Mouse (Mus musculus) frontal cortex, postnatal 10 days (tissue): ENCODE measurements at regions not wholly inside any gene's neighbourhood (a gene's known extent, or its start where the extent isn't known, plus 50 kb on each side); places are given as distances from the start of the nearest gene placed in this dataset.

Experiments
- DNase-seq, 2 experiments: peaks; one replicate each; pipeline ENCODE4 v3.0.0; 2022; ENCODE audit warnings: low spot score in 2 of 2, mixed read lengths in 1 of 2

GRCm38 (mm10) chr1:71946911-71947310 is 265.2 kb downstream of the Mreg start:
- no peak for DNase-seq

GRCm38 (mm10) chr1:71945070-71945469 is 267.0 kb downstream of the Mreg start:
- no peak for DNase-seq

DNA sequence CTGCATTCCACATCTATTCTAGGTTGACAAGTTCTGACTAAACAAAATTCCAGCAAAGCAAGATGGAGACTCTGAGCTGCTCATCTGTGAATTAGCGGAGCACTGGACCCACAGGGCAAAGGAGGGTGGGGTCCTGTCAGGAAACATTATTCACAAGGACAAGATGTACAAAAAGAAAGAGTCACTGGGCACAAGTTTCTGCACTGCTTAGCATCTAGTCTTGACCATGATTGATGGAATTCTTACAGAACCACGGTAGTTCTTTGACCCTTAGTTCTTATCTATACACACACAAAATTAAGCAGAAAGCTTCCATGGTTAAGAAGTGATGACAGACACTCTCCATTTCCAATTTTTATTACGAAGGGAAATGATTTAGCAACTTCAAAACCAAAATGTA is 267.6 kb downstream of the Mreg start:
- no peak for DNase-seq

DNA sequence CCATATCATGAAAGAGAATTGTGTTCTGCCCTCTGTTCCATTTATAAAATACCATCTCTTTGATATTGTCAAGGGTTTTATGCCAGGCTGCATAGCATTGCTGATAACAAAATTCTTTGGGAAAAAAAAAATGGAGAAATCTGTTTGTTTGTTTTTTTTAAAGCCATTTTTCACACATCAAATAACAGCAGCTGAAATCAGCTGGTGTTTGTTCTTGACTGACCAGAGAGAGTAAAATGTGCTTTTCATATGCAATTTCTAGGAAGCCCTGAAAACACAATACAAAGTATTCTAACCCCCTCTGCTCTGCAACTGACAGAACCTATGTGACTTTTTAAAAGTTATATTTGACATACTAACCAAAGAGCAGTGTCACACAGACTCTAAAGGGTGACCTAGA is 270.0 kb downstream of the Mreg start:
- no peak for DNase-seq

GRCm38 (mm10) chr1:71941688-71942087 is 270.4 kb downstream of the Mreg start:
- no peak for DNase-seq

GRCm38 (mm10) chr1:71940900-71941299 is 271.2 kb downstream of the Mreg start:
- no peak for DNase-seq

DNA sequence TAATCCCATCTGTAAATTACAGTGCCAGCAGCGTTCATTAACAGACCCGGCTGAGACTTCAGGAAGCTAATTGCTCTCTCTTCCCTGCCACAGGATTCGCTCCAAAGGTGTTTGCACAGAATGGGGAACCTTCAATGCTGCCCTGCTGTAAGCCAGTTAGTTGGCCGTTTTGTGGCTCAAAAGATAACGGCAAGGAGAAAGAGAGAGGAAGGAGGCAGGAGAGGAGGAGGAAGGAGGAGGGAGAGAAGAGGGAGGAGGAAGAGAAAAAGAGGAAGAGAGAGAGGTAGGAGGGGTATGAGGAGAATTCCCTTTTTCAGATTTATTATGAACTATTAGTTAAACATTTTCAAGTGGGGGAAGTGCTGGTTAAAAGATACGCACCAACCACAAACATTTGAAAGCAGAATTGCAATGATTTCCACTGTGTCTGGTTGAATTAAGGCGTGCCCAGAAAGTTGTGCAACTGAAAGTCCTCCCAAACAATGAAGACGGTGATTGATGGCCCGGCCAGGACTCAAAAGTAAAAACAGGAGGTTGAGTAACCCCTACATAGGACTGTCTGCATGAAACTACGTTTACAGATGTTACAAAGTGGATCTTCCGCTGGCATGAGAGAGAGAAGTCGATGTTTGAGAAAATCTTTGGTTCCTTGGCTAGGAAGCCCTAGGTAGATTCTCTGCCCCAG is 273.6 kb downstream of the Mreg start:
- no peak for DNase-seq

- no peak for DNase-seq
Observed at GRCm38 (mm10) chr1:71937922-71938321, 274.2 kb downstream of the Mreg start.

DNA sequence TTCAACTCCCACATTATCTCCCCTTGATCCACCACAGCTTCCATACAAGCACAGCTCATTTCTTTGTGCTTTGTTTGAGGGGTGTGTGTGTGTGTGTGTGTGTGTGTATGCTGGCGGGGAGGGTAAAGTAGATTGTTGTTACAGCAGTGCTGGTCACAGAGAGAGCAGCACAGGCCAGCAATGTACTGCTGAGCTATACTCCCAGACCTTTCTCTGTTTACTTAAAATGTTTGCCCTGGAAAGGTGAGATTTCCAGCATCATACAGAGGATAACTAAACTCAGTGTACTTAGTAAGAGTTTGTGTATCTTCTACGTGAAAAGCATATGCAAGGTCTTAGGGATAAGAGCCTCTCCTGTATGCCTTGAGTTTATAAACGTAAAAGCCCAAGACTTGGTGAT is 274.9 kb downstream of the Mreg start:
- DNase-seq: no peak

- no peak for DNase-seq
Observed at GRCm38 (mm10) chr1:71936501-71937129, 275.5 kb downstream of the Mreg start.

DNA sequence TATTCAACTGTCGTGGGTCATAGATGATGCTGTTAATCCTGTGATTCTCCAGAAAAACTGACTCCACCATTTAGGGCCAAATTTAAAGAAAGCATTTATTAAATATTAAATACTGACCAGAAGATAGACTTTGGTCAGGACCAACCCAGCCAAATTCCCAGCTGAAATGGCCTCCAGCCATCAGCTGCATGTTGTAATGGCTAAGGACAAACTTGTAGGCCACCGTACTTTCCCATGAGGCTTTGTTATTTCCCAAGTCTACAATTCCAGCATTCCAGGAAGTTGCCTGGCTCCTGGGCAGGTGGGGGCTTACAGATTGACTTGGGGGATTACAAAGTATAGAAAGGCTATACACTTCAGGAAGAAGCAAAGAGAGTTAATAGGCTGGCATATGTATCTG is 272.5 kb upstream of the Fn1 start:
- DNase-seq: no peak

DNA sequence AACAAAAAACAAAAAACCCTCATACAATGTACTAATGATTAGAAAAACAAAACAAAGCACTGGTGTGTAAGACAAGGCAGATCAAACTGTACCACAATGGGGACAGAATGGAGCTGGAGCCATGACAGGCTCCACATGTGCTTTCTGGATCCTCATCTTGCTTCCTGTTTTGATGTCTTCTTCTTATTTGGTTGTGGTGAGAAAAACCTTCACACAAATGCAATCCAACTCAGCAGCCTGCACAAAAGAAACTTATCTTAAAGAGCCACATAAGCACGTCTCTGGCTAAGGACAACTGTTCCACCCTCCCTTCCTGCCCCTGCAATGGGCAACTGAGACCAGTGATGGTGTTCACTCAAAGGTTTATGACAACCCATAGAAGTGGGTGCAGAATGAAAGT is 271.9 kb upstream of the Fn1 start:
- DNase-seq: no peak

DNA sequence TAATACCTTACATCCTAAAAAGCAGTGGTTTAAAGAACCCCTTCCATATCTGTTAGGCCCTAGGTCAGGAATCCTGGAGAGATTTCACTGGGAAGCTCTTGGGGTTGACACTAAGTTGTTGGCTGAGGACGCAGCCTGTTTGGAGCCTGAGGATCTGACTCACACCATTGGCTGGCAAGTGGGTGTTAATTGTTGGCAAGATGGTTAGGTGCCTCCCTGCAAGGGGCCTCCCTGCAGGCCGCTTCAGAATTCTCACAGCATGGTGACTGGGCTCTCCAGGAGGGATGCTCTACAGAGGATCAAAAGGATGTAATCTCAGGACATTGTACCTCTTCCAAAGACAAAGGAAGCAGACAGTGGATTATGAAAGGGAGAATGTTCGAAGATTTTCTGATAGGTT is 270.7 kb upstream of the Fn1 start:
- no peak for DNase-seq

- no peak for DNase-seq
Observed at GRCm38 (mm10) chr1:71921456-71921855, 268.5 kb upstream of the Fn1 start.

DNA sequence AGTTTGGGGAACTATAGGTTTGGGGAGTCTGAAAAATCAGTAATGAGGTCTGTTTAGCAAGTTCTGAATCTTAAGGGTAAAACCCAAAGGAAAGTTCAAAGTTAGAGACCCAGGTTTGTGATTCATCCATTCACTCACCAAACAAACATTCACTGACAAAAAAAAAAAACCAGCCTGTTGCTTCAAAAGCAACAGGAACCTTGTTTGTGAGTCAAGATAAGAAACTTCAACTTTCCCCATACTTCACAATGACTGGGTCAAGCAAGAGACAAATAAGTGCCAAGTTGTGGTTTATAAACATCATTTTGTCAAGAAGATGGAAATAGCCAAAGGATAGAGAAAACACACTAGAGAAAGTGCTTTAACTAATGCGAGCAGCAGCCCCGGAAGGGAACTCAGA is 266.9 kb upstream of the Fn1 start:
- no peak for DNase-seq

DNA sequence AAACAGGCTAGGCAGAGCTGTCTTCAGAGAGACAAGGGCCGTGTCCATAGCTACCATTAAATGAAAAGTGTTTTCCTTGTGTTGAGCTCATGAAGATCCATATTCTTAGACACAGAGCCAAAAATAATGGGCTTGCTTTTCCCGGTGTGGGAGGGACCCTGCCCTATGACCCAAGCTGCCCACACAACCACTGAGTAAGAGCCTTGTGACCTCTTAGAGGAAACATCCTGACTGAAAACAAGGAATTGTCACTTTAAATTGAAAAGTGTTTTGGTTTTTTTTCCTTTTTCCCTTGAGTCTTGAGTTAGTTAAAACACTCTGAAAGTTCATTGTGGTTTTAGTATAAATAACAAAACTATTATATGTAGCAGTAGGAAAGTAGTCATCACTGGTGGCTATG is 264.0 kb upstream of the Fn1 start:
- DNase-seq: no peak

- no peak for DNase-seq
Observed at GRCm38 (mm10) chr1:71914439-71914838, 261.4 kb upstream of the Fn1 start.

GRCm38 (mm10) chr1:71913221-71913620 is 260.2 kb upstream of the Fn1 start:
- DNase-seq: no peak

DNA sequence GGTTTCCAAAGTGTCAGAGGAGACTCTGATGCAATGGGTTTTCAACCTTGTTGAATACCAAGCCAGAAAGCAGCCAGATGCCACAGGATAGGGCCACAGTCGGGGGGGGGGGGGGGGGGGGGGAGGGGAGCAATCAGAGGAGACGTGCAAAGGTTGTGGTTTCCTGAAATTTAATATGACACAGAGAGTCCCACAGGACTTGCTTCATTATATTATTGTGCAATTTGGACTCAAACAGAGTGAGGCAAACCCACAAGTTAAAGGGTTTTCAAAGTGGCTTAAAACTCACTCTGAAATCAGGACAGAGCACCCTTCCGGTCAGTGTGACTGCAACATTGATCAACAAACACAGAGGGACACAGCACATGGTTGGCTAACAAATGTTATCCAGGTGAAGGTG is 259.4 kb upstream of the Fn1 start:
- DNase-seq: no peak

- no peak for DNase-seq
Observed at GRCm38 (mm10) chr1:71910125-71910524, 257.1 kb upstream of the Fn1 start.

GRCm38 (mm10) chr1:71909508-71910124 is 256.6 kb upstream of the Fn1 start:
- DNase-seq: no peak

DNA sequence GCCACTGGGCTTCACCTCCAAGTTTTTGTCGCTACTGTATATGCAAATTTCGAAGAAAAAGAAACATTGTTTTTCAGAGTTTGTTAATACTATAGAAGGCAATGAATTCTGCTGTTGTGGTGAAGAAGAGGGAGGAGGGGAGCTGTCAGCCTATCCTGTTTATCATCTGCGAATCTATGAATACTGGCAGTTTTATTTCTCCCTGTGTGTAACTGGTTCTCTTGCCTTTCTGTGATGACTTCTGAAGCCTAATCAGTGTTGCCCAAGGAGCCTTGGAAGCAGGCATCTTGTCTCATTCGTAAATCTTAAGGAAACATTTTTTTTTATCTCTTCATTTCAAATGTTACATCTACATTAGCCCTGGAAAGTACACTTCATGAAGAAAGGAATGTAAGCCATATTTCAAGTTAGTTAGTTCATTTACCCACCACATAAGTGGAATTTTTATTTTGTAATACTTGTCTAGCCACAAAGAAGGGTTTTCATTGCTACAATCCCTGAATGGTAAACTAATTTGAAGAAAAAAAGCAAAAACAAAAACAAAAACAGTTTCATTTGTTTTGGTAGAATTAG is 251.5 kb upstream of the Fn1 start:
- DNase-seq: no peak
